Mouse (Mus musculus) stomach, embryonic 14.5 days (tissue): ENCODE results near the gene 1110017D15Rik. TPM values are rescaled to one million over a fixed set of nuclear protein-coding genes. Genes with fewer than 3 reads are reported as not detected.
A peak's percentile ranks its signal among the peaks of the same experiment; 100 is the strongest.

Experiments used
- ATAC-seq: fragments of 200-750 bp; cut with Nextera tagmentation; 2 replicates; pipeline ENCODE4 v1.8.0; 2017; ENCODE audit warnings: low read depth, moderate TSS enrichment; ENCODE audit not compliant: insufficient number of reproducible peaks, insufficient read depth, low FRiP score
- H3K27ac ChIP-seq: fragments of 300-500 bp; sonication (generic); 2 replicates; pipeline ENCODE4 v1.5.1; 2014; ENCODE audit warnings: mild to moderate bottlenecking, low read length, moderate library complexity, mixed read lengths
- H3K27me3 ChIP-seq: fragments of 300-500 bp; sonication (generic); 2 replicates; pipeline ENCODE4 v1.6.1; 2014; ENCODE audit warnings: low read length, control low read depth, mixed read lengths; ENCODE audit not compliant: control insufficient read depth, insufficient read depth
- H3K36me3 ChIP-seq: fragments of 300-500 bp; sonication (generic); 2 replicates; pipeline ENCODE4 v1.6.1; 2014; ENCODE audit warnings: mild to moderate bottlenecking, control low read depth, low read length, moderate library complexity, mixed read lengths; ENCODE audit not compliant: control insufficient read depth, insufficient read depth
- H3K4me1 ChIP-seq: fragments of 300-500 bp; sonication (generic); 2 replicates; pipeline ENCODE4 v1.6.1; 2014; ENCODE audit warnings: low read length, control low read depth, mixed read lengths; ENCODE audit not compliant: control insufficient read depth, insufficient read depth
- H3K4me2 ChIP-seq: fragments of 300-500 bp; sonication (generic); replicated peaks from 2 replicates; pipeline ENCODE4 v1.6.1; 2014; ENCODE audit warnings: low read depth, low read length, control low read depth
- H3K4me3 ChIP-seq: fragments of 300-500 bp; sonication (generic); 2 replicates; pipeline ENCODE4 v1.5.1; 2014; ENCODE audit warnings: low read depth, low read length, control low read depth
- H3K9ac ChIP-seq: fragments of 300-500 bp; sonication (generic); replicated peaks from 2 replicates; pipeline ENCODE4 v1.6.1; 2014; ENCODE audit warnings: low read depth, mild to moderate bottlenecking, control low read depth, low read length, moderate library complexity, mixed read lengths
- H3K9me3 ChIP-seq: fragments of 300-500 bp; sonication (generic); 2 replicates; pipeline ENCODE4 v1.6.1; 2016; ENCODE audit warnings: low read depth, low read length, control low read depth; ENCODE audit not compliant: control insufficient read depth
- WGBS: fragments of 180-500 bp; shearing (Covaris S2); extraction: QIAGEN DNeasy Blood & Tissue Kit; methylation state at CpG from one replicate; pipeline ENCODE4 v1.1.7; 2014; 5-methylcytosine and 5-hydroxymethylcytosine counted together
- polyA plus RNA-seq: library from polyadenylated mRNA; unstranded; fragments of >200 nt; fragmentation: Nextera tagmentation; extraction: Ambion mirVana; gene quantifications from 2 replicates; pipeline ENCODE4 v1.2.1, GENCODE M21; 2014

The 1110017D15Rik gene
- polyA plus RNA-seq, 1 experiment from 2014 or later = 0.98 TPM

DNA sequence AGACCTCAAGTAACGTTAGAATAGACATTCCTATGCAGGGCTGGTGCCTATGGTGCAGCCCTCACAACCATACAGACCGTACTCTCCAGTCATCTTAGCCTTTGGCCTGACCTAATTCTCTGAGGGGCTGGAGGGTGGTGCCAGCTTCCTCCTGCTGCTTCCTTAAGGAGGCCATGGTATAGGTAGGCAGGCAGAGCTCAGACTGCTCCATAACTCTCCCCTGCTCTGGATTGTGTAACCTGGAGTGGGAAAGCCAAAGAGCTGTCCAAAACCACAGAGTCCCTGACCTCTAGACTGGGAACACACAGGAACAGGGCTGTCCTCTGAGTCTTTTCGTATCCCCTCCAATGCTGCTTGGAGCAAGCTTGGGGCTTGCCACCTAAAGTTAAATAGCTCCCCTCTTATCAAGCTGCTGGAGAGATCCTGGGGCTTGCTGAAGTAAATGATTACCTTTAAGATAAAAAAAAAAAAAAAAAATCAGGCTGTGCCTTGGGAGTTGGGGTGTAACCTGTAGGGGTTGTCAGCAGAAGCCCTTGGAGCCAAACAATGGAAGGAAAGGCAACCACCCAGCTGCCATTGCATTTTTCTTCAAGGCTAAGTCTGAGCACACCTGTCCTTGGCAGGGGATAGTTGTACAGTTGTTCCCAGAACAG, 23.5 kb downstream of the 1110017D15Rik start:
- no peak overlapping the region for H3K4me3 ChIP-seq
- peaks cover 22% of the 10 kb centered on the region for H3K27me3 ChIP-seq
- WGBS = 72% methylated on average over 3 of the region's 3 CpGs
- no peak overlapping the region for H3K4me2 ChIP-seq
- H3K36me3 ChIP-seq = no peaks in the 10 kb centered on the region
- peaks cover 10% of the 10 kb centered on the region; the same call in 1 of the 2 replicates for H3K4me1 ChIP-seq
- H3K9ac ChIP-seq = no peak overlapping the region
- 0 out of 2 replicates have a peak, but pooled peaks have one; percentile 33 for ATAC-seq
- no peak overlapping the region for H3K27ac ChIP-seq
- no peaks in the 10 kb centered on the region for H3K9me3 ChIP-seq

DNA sequence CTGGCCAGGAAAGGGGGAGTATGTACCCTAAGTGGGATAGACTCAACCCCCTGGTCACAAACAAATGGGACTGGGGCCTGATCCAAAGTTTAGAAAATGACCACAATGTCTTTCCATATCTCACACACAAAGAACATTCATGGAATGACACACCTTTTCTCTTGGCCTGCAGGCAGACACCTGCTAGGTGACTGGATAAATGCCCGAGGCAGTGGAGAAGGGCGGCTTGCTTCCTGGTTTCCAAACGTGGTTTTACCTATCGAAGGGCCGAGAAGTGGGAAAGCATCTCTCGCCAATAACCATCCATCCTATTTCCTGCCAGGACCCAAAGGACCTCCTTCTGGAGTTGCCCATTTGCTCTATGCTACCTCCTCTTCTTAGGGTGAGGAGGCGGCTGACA, 24.2 kb downstream of the 1110017D15Rik start:
- Histone ChIP-seq H3K4me2 (no peak overlapping the region), H3K4me1 (peaks cover 4% of the 10 kb centered on the region; the same call in 1 of the 2 replicates), H3K9ac (no peak overlapping the region), H3K27ac (no peak overlapping the region), H3K27me3 (peaks cover 15% of the 10 kb centered on the region), H3K4me3 (no peak overlapping the region), H3K9me3 (no peaks in the 10 kb centered on the region), H3K36me3 (no peaks in the 10 kb centered on the region)
- no peak for ATAC-seq
- 80% methylated on average over 7 of the region's 7 CpGs for WGBS

DNA sequence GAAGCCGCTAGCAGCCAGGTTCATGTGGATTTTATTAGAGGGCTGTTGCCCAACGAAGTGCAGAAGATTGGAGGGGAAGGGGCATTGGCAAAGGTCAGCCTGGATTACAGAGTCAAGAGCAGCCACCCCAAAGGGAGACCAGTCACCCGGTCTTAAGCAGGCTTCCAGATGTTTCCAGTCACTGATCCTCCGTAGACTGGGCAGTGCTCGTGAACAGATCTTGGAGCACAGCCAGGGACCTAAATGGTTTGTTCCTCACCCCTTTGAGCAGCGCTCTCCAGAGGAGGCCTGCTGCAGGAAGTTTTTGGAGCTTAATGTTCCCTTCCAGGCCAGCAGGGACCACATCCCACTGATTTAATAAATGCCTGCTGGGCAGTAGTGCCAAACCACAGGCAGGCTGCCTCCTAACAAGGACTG, 35.5 kb downstream of the 1110017D15Rik start:
- 33% methylated on average over 6 of the region's 6 CpGs for WGBS
- Histone ChIP-seq H3K9ac (no peak overlapping the region), H3K4me3 (no peak overlapping the region), H3K36me3 (peaks cover 4% of the 10 kb centered on the region; the same call in 1 of the 2 replicates), H3K27me3 (no peaks in the 10 kb centered on the region), H3K27ac (peak overlapping the region; percentile 76), H3K4me1 (peaks cover 16% of the 10 kb centered on the region), H3K9me3 (no peaks in the 10 kb centered on the region), H3K4me2 (no peak overlapping the region)
- peak; percentile 66 for ATAC-seq

DNA sequence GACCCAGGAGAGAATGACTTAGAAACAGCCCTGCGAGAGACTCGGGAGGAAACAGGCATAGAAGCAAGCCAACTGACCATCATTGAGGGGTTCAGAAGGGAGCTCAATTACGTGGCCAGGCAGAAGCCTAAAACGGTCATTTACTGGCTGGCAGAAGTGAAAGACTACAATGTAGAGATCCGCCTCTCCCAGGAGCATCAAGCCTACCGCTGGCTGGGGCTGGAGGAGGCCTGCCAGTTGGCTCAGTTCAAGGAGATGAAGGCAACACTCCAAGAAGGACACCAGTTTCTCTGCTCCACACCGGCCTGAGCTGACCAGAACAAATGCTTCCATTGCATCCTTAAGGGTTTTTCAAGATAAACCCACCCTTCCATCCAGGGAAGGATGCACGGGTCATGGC, 36.9 kb downstream of the 1110017D15Rik start:
- H3K9me3 ChIP-seq = no peaks in the 10 kb centered on the region
- ATAC-seq = no peak
- no peaks in the 10 kb centered on the region for H3K27me3 ChIP-seq
- no peak overlapping the region for H3K4me3 ChIP-seq
- H3K36me3 ChIP-seq = peaks cover 4% of the 10 kb centered on the region; the same call in 1 of the 2 replicates
- H3K4me2 ChIP-seq = no peak overlapping the region
- no peak overlapping the region for H3K9ac ChIP-seq
- 76% methylated on average over 8 of the region's 8 CpGs for WGBS
- peak overlapping the region; percentile 70; the same call in 1 of the 2 replicates for H3K27ac ChIP-seq
- peaks cover 16% of the 10 kb centered on the region for H3K4me1 ChIP-seq

DNA sequence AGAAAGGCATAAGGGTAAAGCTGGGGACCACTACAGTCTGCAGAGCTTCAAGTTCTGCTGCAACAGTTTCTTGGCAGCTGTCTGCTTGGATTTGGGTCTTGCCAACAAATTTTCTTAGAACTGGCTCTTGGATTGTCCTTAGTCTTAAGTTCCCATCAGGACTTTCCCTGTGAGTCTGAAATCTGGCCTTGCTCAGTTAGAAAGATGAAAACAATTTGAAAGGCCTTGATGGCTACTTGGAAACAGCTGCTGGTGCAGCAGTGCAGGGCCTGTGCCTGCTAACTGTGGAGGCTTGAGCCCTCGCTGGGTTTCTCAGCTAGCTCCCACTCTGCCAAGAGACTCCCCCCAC, 37.7 kb downstream of the 1110017D15Rik start:
- H3K27ac ChIP-seq = peak overlapping the region; percentile 70; the same call in 1 of the 2 replicates
- peaks cover 4% of the 10 kb centered on the region; the same call in 1 of the 2 replicates for H3K36me3 ChIP-seq
- H3K4me2 ChIP-seq = no peak overlapping the region
- H3K9me3 ChIP-seq = no peaks in the 10 kb centered on the region
- H3K27me3 ChIP-seq = no peaks in the 10 kb centered on the region
- ATAC-seq = peak; percentile 84; the same call in 1 of the 2 replicates
- no peak overlapping the region for H3K4me3 ChIP-seq
- peaks cover 16% of the 10 kb centered on the region for H3K4me1 ChIP-seq
- H3K9ac ChIP-seq = no peak overlapping the region
- 57% methylated on average over 1 of the region's 1 CpGs for WGBS

DNA sequence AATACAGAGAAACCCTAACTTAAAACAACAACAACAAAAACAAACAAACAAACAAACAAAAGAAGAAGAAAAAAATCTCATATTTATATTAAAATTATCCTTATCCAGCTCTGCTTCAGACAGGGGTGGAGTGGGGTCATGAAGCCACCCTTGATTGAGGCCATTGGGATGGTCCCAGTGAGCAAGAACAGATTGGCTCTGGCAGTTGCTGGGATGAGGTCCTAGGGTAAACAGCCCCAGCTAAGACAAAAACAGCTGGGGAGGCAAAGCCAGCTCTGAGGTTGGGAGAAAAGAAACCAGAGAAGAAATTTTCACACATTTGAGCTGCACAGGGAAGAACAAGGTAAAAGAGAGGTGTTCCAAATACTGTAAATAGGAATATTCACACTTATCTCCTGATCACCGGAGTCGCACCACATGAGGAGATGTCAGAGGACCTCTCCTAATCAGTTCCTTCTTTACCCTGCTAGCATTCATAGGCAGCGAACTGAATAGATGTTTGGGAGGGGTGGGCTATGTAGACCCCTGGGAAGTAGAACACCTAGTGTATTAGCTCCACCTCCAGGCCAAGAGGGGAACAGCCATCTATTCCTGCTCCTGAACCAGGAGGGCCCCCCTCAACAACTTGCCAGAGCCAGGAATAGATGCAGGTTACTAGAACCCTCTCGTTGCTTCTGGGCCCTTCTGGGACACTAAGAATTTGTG, 38.2 kb downstream of the 1110017D15Rik start:
- Histone ChIP-seq H3K4me3 (no peak overlapping the region), H3K9ac (no peak overlapping the region), H3K9me3 (no peaks in the 10 kb centered on the region), H3K36me3 (peaks cover 4% of the 10 kb centered on the region; the same call in 1 of the 2 replicates), H3K27ac (peak overlapping the region; percentile 40; the same call in 1 of the 2 replicates), H3K27me3 (no peaks in the 10 kb centered on the region), H3K4me1 (peaks cover 16% of the 10 kb centered on the region), H3K4me2 (no peak overlapping the region)
- no peak for ATAC-seq
- WGBS = 59% methylated on average over 4 of the region's 4 CpGs

DNA sequence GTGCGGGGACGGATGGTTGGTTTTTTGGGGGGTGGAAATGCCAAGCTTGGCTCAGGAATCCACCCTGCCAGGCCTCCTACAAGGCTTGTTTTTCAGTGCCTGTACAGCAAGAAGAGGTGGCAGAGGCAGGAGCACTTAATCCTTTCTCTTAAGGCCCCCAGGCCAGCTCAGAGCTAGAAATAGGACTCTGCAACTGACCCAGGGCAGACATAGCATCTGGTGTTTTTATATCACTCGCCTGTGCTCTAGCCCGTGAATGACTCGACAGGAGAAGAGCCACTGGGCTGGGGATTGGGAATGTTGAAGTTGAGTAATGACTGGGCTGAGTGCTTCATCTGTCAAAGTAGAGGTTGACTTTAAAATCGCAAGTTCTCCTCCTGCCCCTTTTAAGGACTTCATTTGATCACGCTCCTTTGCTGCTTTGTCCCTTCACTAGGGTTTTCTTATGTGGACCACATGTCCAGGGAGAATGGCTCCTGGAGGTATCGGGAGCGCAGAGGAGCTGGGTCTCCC, 39.4 kb downstream of the 1110017D15Rik start:
- H3K36me3 ChIP-seq = peaks cover 4% of the 10 kb centered on the region; the same call in 1 of the 2 replicates
- H3K27me3 ChIP-seq = no peaks in the 10 kb centered on the region
- no peaks in the 10 kb centered on the region for H3K9me3 ChIP-seq
- peaks cover 16% of the 10 kb centered on the region for H3K4me1 ChIP-seq
- H3K4me2 ChIP-seq = no peak overlapping the region
- 81% methylated on average over 9 of the region's 9 CpGs for WGBS
- ATAC-seq = no peak
- H3K4me3 ChIP-seq = no peak overlapping the region
- H3K9ac ChIP-seq = no peak overlapping the region
- no peak overlapping the region for H3K27ac ChIP-seq

DNA sequence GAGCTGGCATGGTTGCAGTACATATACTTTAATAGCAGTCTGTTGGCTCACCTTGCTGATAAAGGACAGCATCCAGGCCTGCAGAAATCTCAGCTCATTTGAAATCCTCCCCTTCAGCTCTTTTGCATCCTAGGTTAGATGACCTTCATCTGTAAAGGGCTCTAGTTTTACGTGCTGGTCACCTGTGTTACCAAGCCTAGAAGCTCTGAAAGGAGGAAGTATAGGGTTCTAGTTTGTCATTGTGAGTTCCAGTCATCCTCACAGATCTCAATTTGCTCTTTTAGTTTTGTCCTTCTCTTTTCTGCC, 45.8 kb downstream of the 1110017D15Rik start:
- 88% methylated on average over 1 of the region's 1 CpGs for WGBS
- Histone ChIP-seq H3K27ac (no peak overlapping the region), H3K4me1 (no peaks in the 10 kb centered on the region), H3K36me3 (no peaks in the 10 kb centered on the region), H3K9ac (no peak overlapping the region), H3K4me3 (no peak overlapping the region), H3K4me2 (no peak overlapping the region), H3K9me3 (no peaks in the 10 kb centered on the region), H3K27me3 (no peaks in the 10 kb centered on the region)
- ATAC-seq = no peak
